Mouse (Mus musculus): ENCODE measurements around the gene Kcnk7.

Kcnk7 gene

DNA sequence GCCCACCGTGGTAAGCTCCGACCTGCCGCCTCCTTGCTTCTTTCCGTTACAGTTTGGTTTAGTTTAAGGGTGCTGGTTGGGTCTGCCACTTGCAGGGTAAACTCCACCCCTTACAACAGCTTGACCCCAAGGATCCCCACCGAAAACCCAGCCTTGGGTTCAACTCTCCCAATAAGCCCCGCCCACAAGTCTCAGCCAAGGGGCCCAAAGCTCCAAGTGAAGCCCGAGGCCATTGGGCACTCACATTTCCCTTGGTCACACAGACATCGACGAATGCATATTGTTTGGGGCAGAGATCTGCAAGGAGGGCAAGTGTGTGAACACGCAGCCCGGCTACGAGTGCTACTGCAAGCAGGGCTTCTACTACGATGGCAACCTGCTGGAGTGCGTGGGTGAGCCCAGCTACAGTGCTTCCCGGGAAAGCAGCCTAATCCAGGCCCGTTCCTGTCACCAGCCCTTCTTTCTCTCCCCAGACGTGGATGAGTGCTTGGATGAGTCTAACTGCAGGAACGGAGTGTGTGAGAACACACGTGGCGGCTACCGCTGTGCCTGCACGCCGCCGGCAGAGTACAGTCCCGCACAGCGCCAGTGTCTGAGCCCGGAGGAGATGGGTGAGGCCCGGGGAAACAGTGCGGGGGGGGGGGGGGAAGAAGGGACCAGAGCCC is 52.3 kb downstream of the Kcnk7 start:
- DNase-seq: peak; percentile 91

All from layer of hippocampus, adult 9-11 months (tissue).